Mouse (Mus musculus) adrenal gland, postnatal 25 days (tissue): ENCODE data around the gene Prkcb. TPM values are rescaled to one million over a fixed set of nuclear protein-coding genes. Genes with fewer than 3 reads are reported as not detected.

ENCODE experiments used
- DNase-seq: peaks from one replicate; pipeline ENCODE4 v3.0.0; 2021; ENCODE audit warnings: mixed read lengths
- total RNA-seq: library from RNA; stranded (reverse); gene quantifications from 2 replicates; pipeline ENCODE4 v1.2.3, GENCODE M21; 2021

The Prkcb gene
- total RNA-seq, 1 experiment from 2014 or later: 10.7 TPM

- no peak for DNase-seq
Measured at GRCm38 (mm10) chr7:122290165-122290564, 1.6 kb downstream of the Prkcb start.

DNA sequence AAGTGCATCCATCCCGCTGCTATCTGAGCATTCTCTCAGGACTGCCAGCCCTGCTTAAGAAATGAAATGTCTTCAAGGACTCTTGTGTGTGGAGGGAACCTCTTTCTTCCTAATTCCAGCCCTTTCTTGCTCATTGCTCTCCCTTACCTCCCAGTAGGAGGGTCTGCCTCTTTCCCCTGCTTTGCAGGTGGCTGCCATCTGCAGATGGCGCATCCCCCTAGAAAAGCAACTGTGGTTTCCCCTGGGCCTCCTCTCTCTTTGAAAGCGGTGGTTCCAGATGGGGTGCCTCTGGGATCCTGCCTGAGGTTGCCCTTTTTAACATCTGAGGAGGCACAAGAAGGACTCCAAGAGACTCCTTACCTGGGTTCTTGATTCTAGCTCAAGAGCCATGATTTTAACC is 2.2 kb downstream of the Prkcb start:
- no peak for DNase-seq

DNA sequence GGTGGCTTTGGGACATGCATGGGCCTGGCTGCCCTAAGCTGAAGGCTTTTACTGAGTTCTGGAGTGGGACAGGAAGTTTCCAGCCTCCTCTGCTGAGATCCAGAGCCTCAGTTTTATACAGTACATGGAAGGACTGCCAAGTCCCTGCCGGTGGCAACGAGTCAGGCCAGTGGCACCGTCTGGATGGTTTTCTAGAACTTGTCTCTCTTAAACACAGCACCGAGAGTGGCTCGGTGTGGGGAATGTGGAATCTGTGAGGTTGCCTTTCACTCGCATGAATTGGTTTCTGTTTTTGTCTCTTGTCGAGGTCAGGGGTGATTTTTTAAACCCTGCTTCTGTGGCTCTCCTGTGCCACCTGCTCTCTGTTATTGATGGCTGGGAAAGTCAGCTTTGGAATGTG is 3.6 kb downstream of the Prkcb start:
- DNase-seq: no peak

DNA sequence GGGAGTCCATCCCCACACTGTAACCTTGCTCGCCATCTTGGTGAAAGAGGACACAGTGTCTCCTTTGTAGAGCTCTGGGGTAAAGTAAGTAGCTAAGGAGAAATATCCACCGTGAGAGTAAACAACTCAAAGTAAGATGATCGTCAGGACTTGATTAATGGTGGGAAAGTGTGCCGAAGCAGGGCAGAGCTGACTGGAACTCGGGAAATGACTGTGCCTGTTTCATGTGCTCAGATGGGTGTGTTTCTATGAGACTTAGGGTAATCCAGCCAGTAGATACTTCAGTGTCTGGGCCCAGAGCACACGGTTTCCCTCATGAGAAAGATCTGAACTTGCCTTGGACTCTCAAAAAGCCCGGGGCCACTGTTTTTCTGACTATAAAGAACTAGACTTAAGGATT is 5.6 kb downstream of the Prkcb start:
- DNase-seq: no peak

- DNase-seq: no peak
Measured at GRCm38 (mm10) chr7:122295363-122295762, 6.8 kb downstream of the Prkcb start.

GRCm38 (mm10) chr7:122296331-122296730 is 7.8 kb downstream of the Prkcb start:
- DNase-seq: no peak

GRCm38 (mm10) chr7:122296805-122297204 is 8.3 kb downstream of the Prkcb start:
- DNase-seq: no peak

DNA sequence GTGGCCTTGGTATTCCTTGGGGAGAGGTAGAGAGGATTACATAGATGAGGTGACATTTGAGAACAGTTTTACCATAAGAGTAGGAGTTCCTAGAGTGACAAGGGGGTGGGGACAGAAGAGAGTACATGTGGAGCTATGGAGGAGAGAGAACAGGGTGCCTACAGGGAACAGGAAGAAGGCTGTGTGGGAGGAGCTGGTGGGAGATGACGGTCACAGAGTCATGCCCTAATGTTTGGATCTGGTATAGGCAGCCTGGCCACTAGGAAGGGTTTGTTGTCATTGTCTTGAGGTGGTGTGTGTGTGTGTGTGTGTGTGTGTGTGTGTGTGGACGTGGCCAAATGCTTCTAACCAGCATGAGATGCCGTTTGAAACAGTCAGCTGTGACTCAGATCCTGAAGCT is 9.1 kb downstream of the Prkcb start:
- DNase-seq: peak; percentile 21

DNA sequence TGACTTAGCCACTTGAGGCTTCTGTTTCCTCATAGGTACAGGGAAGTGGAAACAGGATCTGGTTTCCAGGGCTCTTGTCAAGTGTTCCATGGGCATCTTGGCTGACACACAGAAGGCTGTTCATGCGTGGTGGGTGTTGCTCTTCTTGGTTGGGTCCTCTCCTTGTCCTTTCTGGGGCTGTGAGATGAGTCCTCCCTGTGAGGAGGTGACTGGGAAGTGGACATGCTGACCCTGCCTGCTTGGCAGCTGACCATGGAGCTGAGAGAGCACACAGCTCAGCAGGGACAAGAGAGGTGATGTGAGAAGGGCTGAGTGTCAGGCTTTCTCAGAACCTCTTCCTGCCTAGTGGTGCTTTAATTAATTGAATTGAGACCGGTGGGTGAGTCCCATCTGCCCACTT is 10.2 kb downstream of the Prkcb start:
- no peak for DNase-seq

GRCm38 (mm10) chr7:122300538-122300937 is 12.0 kb downstream of the Prkcb start:
- DNase-seq: no peak

- no peak for DNase-seq
Measured at GRCm38 (mm10) chr7:122302538-122302937, 14.0 kb downstream of the Prkcb start.

GRCm38 (mm10) chr7:122303988-122304387 is 15.4 kb downstream of the Prkcb start:
- DNase-seq: no peak

DNA sequence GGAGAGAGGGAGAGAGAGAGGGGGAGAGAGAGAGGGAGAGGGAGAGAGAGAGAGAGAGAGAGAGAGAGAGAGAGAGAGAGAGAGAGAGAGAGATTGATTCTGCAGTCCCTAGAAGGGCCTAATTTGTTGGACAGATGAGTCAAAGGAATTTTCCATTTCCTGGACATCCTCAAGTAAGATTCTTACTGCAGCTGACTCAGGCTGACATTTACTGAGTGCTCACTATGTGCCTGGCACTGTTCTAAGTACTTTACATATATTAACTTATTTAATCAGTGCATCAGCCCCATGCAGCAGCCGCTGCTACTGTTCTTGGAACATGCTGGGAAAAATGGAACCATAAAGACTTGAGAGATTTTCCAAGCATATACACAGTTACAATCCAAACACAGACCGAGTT is 16.0 kb downstream of the Prkcb start:
- DNase-seq: no peak

- peak; percentile 15 for DNase-seq
Measured at GRCm38 (mm10) chr7:122307241-122307640, 18.7 kb downstream of the Prkcb start.

- no peak for DNase-seq
Measured at GRCm38 (mm10) chr7:122308661-122309060, 20.1 kb downstream of the Prkcb start.

GRCm38 (mm10) chr7:122309909-122310725 is 21.6 kb downstream of the Prkcb start:
- DNase-seq: no peak

DNA sequence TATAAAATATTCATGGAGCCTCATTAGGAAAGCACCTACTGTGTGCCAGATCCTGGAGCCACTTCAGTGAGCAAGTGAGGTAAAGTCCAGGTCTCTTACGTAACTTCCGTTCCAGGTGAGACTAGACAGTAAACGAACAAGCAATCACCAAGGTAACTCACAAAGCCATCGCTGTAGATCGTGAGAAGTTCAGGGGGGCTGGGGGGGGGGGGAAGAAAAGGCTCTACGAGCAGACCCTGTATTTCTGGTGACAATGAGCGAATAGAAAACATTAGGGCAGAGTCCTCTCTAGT is 22.1 kb downstream of the Prkcb start:
- DNase-seq: no peak

DNA sequence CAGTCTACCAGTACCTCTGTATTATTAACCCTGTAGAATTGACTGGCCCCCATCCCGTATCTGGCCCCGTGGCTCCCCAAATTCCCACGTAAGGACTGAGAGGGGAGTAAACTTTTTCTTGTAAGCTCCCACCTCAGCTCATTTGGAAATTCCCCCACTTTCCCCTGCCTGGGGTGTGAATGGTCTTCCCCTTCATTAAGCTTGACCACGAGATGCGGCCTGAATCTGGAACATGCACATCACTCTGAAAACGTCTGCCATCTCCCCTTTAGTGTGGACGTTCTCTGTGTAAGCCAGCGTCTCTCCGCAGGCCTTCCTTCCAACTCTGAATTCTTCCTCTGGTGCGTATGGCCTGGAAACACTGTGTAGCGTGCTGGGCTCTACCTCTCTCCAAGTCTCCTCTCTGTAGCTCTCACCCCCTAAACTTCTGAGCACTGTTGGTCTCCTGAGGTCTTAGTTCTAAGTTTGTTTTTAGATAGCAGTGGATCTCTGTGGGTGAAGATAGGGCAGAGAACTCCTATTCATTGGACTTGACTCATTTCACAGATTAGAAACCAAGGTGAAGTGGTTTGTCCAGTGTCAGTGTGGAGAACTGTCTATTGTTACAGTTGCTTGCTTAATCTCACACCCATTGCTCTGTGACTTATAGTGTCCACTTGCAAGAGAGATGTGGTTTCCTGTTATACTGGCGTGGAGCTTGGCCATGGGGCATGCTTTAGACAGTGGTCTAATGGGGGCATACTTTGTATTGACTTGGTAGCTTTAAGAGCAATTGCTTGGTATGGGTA is 25.3 kb downstream of the Prkcb start:
- DNase-seq: no peak

DNA sequence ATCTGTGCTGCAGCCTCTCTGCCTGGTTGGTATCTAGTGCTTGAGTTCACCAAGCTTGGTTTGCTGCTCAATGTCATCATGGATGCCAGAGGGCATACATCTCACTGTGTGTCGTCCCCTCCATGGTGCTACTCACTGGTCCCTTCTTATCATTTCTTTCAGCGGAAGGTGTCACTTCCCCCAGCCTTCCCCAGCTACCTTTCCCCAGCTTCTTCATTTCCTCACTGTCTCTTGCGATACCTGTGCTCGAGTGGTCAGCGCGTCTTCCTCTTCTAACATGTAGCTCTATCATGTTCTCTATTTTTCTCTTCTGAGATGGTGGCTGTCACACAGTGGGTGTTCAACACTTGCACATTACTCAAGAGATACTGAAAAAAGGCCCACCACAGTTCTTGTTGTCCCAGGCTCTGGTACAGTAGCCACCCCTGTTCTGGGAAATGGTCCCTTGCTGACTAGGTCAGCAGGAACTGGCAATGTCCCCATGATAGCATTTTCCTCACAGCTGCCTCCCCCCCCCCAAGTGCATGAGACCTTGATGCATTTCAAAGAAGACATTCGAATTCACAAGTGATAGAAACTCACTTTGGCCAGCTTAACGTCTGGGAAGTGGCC is 27.3 kb downstream of the Prkcb start:
- no peak for DNase-seq

DNA sequence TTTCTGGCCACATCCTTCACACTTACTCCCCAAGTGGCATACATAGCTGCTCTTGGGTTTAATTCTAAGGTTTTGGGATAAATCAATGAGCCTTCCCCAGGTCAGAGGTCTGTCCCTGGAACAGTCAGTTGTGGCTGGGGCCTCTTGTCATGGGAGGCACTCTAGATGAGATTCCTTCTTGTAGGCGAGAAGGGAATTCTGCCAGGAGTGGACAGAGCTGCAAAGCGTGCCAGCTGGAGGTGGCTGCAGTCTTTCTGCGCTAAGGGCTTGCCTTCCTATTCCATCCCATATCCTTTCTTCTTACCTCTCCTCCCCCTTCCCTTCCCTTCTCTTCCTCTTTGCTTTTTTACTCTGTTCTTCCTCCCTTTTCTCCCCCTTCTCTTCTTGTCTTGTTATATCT is 28.1 kb downstream of the Prkcb start:
- no peak for DNase-seq

- DNase-seq: no peak
Measured at GRCm38 (mm10) chr7:122317485-122317884, 28.9 kb downstream of the Prkcb start.

DNA sequence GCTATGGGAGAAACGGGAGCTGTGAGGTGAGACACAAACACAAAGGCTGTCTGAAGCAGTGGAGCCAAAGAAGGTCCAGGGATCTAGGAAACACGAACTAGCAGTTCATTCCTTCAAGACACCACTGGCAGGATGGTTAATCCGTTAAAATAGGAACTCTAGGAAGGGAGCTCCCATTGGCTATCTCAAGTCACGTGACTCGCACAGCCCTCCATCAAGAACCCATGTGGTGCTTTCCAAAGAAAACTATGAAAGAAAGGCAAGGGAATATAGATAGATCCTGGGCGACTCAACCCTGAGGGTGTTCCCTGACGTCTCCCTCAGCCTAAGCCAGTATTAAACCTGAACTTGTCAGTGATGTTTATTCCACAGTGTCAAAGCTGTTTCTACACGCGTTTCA is 31.0 kb downstream of the Prkcb start:
- DNase-seq: no peak

DNA sequence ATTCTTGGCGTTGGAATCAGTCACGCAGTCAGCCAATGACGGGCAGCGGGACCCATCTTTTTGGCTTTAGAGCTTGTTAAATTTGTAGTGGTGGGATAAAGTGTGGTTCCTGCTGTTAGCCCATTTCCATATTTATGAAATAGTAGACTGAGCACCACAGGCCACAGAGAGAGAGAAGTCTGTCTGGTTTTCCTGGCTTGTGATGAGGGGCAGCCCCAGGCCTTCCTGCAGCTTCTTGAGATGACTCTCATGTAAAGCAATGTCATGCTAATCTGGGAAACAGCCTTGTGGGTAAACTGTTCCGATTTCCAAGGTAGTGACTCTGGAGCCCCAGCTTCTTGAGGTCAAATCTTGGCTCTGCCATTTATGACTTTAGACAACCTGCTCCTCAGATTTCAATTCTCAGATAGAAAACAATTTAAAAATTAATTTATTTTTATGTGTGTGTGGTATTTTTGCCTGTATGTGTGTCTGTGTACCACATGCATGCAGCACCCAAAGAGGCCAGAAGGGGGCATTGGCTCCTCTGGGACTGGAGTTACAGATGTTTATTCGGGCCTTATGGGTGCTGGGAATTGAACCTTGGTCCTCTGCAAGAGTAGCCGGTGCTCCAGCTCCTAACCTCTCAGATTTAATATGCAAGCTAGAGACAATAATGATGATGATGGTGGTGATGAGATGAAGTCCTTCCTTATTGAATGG is 32.4 kb downstream of the Prkcb start:
- no peak for DNase-seq
